Mouse (Mus musculus) kidney, embryonic 16.5 days (tissue): ENCODE results near the gene Nos1ap. TPM values are rescaled to one million over a fixed set of nuclear protein-coding genes. Genes with fewer than 3 reads are reported as not detected.

ENCODE experiments used
- ATAC-seq: fragments of 200-750 bp; cut with Nextera tagmentation; 2 replicates; pipeline ENCODE4 v1.8.0; 2017; ENCODE audit warnings: moderate TSS enrichment; ENCODE audit not compliant: low FRiP score, low TSS enrichment
- H3K27ac ChIP-seq: fragments of 300-500 bp; sonication (generic); 2 replicates; pipeline ENCODE4 v1.5.1; 2014; ENCODE audit warnings: low read length
- H3K27me3 ChIP-seq: fragments of 300-500 bp; sonication (generic); 2 replicates; pipeline ENCODE4 v1.6.1; 2014; ENCODE audit warnings: low read length, control low read depth, mixed read lengths; ENCODE audit not compliant: insufficient read depth
- H3K36me3 ChIP-seq: fragments of 300-500 bp; sonication (generic); 2 replicates; pipeline ENCODE4 v1.6.1; 2014; ENCODE audit warnings: low read length, control low read depth, mixed read lengths; ENCODE audit not compliant: insufficient read depth
- H3K4me1 ChIP-seq: fragments of 300-500 bp; sonication (generic); 2 replicates; pipeline ENCODE4 v1.6.1; 2014; ENCODE audit warnings: low read length, control low read depth, mixed read lengths; ENCODE audit not compliant: insufficient read depth
- H3K4me2 ChIP-seq: fragments of 300-500 bp; sonication (generic); replicated peaks from 2 replicates; pipeline ENCODE4 v1.6.1; 2014; ENCODE audit warnings: low read depth, low read length
- H3K4me3 ChIP-seq: fragments of 300-500 bp; sonication (generic); 2 replicates; pipeline ENCODE4 v1.5.1; 2014; ENCODE audit warnings: mild to moderate bottlenecking, low read length
- H3K9ac ChIP-seq: fragments of 300-500 bp; sonication (generic); replicated peaks from 2 replicates; pipeline ENCODE4 v1.6.1; 2014; ENCODE audit warnings: low read length
- H3K9me3 ChIP-seq: fragments of 300-500 bp; sonication (generic); 2 replicates; pipeline ENCODE4 v1.6.1; 2016; ENCODE audit warnings: low read length, control low read depth
- WGBS: fragments of 180-500 bp; shearing (Covaris S2); extraction: QIAGEN DNeasy Blood & Tissue Kit; methylation state at CpG from one replicate; pipeline ENCODE4 v1.1.7; 2014; 5-methylcytosine and 5-hydroxymethylcytosine counted together
- polyA plus RNA-seq: library from polyadenylated mRNA; unstranded; fragments of >200 nt; fragmentation: Nextera tagmentation; extraction: Ambion mirVana; gene quantifications from 2 replicates; pipeline ENCODE4 v1.2.1, GENCODE M21; 2015

Gene Nos1ap
- polyA plus RNA-seq, 1 experiment from 2014 or later = 18.0 TPM

DNA sequence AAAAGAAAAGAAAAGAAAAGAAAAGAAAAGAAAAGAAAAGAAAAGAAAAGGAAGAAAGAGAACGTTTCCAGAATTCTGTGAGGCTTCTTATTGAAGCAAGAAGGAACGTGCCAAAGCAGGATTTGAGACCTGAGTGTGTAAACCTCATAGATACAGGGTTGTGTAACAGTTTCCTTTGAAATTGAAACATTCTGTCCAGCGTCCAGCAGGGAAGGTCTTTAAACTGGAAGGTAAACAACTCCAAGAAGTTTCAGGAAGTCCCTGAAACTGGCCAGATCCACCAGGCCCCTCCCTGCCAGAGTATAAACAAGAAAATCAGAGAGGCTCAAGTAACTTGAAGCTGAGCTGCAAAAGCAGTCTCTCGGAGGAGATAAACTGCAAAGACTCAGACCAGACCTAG, 870 bp upstream of the Nos1ap start:
- Histone ChIP-seq H3K4me2 (no peak overlapping the region), H3K4me1 (peaks cover 22% of the 10 kb centered on the region), H3K9ac (no peak overlapping the region), H3K36me3 (peaks cover 3% of the 10 kb centered on the region), H3K4me3 (no peak overlapping the region), H3K27ac (no peak overlapping the region), H3K9me3 (peaks cover 4% of the 10 kb centered on the region), H3K27me3 (no peaks in the 10 kb centered on the region)
- 66% methylated on average over 4 of the region's 4 CpGs for WGBS
- ATAC-seq = no peak

GRCm38 (mm10) chr1:170590041-170590360, 340 bp upstream of the Nos1ap start:
- 0 out of 2 replicates have a peak overlapping the region, but pooled peaks have one; percentile 23 for H3K27ac ChIP-seq
- H3K9me3 ChIP-seq = peaks cover 8% of the 10 kb centered on the region
- H3K4me3 ChIP-seq = peak overlapping the region; percentile 84
- no peak for ATAC-seq
- WGBS = 3% methylated on average over 11 of the region's 11 CpGs
- H3K9ac ChIP-seq = peak overlapping the region; percentile 89
- peaks cover 22% of the 10 kb centered on the region for H3K4me1 ChIP-seq
- no peaks in the 10 kb centered on the region for H3K27me3 ChIP-seq
- peak overlapping the region; percentile 98 for H3K4me2 ChIP-seq
- H3K36me3 ChIP-seq = peaks cover 6% of the 10 kb centered on the region

DNA sequence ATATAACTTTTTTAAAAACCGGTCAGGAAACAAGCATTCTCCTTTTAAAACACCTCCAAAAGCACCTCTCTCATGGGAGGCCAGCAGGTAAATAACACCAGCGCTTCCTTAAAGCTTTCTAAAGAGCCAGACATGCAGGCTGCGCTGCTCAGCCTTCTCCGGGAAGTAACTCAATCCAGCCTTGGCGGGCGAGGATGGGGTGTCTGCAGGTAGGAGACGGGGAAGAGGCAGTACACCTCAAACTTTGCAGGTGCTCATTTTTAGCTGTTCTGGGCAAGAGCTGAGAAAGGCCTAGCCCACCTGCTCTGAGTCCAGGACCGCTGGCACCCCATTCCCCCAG, 812 bp downstream of the Nos1ap start:
- Histone ChIP-seq H3K4me2 (peak overlapping the region; percentile 98), H3K36me3 (peaks cover 6% of the 10 kb centered on the region), H3K4me3 (peak overlapping the region; percentile 84), H3K9me3 (peaks cover 11% of the 10 kb centered on the region), H3K27ac (peak overlapping the region; percentile 28; the same call in 1 of the 2 replicates), H3K4me1 (peaks cover 22% of the 10 kb centered on the region), H3K9ac (peak overlapping the region; percentile 89), H3K27me3 (no peaks in the 10 kb centered on the region)
- 5% methylated on average over 8 of the region's 8 CpGs for WGBS
- peak; percentile 29; the same call in 1 of the 2 replicates for ATAC-seq

GRCm38 (mm10) chr1:170588353-170588752, 1.3 kb downstream of the Nos1ap start:
- 29% methylated on average over 6 of the region's 6 CpGs for WGBS
- peak; percentile 23; the same call in 1 of the 2 replicates for ATAC-seq
- no peak overlapping the region for H3K27ac ChIP-seq

GRCm38 (mm10) chr1:170586715-170587114, 2.9 kb downstream of the Nos1ap start:
- WGBS = 77% methylated on average over 6 of the region's 6 CpGs
- Histone ChIP-seq H3K4me1 (peaks cover 22% of the 10 kb centered on the region), H3K9me3 (peaks cover 11% of the 10 kb centered on the region), H3K36me3 (peaks cover 6% of the 10 kb centered on the region), H3K4me2 (no peak overlapping the region), H3K27ac (no peak overlapping the region), H3K4me3 (no peak overlapping the region), H3K27me3 (no peaks in the 10 kb centered on the region), H3K9ac (no peak overlapping the region)
- no peak for ATAC-seq

More at GRCm38 (mm10) chr1:170588353-170588752, 1.3 kb downstream of the Nos1ap start:
- Histone ChIP-seq H3K4me1 (peaks cover 22% of the 10 kb centered on the region), H3K9me3 (peaks cover 11% of the 10 kb centered on the region), H3K36me3 (peaks cover 6% of the 10 kb centered on the region), H3K9ac (0 out of 2 replicates have a peak overlapping the region, but pooled peaks have one; percentile 14), H3K27me3 (no peaks in the 10 kb centered on the region), H3K4me2 (peak overlapping the region; percentile 98), H3K4me3 (peak overlapping the region; percentile 84)

GRCm38 (mm10) chr1:170583925-170584324, 5.7 kb downstream of the Nos1ap start:
- Histone ChIP-seq H3K4me1 (peaks cover 32% of the 10 kb centered on the region), H3K4me3 (no peak overlapping the region), H3K4me2 (no peak overlapping the region), H3K9ac (no peak overlapping the region), H3K36me3 (peaks cover 6% of the 10 kb centered on the region), H3K27ac (no peak overlapping the region), H3K9me3 (peaks cover 11% of the 10 kb centered on the region), H3K27me3 (no peaks in the 10 kb centered on the region)
- no peak for ATAC-seq
- 86% methylated on average over 2 of the region's 2 CpGs for WGBS

DNA sequence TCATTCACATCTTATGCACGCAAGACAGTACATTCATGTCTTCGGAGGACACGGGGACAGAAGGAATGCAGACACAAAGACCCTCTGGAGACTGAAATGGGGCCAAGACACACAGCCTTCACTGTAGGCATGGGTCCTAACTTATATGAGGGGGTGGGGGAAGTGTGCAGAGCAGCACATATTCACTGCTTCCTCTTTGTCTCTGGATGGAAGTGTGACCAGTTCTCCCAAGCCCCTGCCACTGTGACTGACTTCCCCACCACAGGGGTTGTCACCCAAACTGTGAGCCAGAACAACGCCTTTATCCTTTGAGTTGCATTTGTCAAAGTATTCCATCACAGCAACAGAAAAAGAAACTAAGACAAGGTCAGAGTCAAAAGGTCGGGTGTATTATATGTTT, 7.3 kb downstream of the Nos1ap start:
- no peak overlapping the region for H3K4me3 ChIP-seq
- no peak overlapping the region for H3K27ac ChIP-seq
- no peak overlapping the region for H3K9ac ChIP-seq
- peaks cover 17% of the 10 kb centered on the region for H3K4me1 ChIP-seq
- 82% methylated on average over 5 of the region's 5 CpGs for WGBS
- no peak for ATAC-seq
- peaks cover 6% of the 10 kb centered on the region for H3K36me3 ChIP-seq
- no peaks in the 10 kb centered on the region for H3K27me3 ChIP-seq
- peaks cover 11% of the 10 kb centered on the region for H3K9me3 ChIP-seq
- H3K4me2 ChIP-seq = no peak overlapping the region

DNA sequence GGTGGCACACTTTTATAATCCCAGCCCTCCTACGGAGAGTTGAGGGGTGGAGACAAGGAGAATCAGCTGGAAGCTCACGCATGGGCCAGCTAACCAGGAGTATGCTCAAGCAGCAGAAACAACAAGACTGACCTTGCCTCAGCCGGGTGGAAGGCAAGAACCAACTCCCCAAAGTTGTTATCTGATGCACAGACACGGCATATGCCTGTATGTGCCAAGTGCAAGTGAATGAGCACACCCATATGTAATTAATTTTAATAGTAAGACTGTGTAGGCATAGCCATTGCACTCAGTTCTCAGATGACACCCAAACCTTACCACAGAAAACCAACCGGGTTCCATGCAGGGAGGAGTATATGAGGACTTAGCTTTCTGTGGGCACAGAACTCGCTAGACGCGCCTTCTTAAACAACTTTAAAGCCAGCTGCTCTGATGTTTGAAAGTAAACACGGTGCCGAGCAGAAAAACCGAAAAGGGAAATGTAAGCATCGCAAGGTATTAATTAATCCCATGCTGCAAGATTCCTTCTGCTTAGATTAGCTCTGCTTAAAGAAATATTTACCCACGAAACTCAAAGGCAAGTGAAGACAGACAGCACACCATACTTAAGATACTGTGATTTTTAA, 9.1 kb downstream of the Nos1ap start:
- no peaks in the 10 kb centered on the region for H3K27me3 ChIP-seq
- peaks cover 4% of the 10 kb centered on the region for H3K36me3 ChIP-seq
- 43% methylated on average over 13 of the region's 13 CpGs for WGBS
- H3K4me3 ChIP-seq = no peak overlapping the region
- no peak for ATAC-seq
- peaks cover 8% of the 10 kb centered on the region for H3K9me3 ChIP-seq
- H3K27ac ChIP-seq = no peak overlapping the region
- peaks cover 15% of the 10 kb centered on the region for H3K4me1 ChIP-seq
- H3K4me2 ChIP-seq = peak overlapping the region; percentile 3; the same call in 1 of the 2 replicates
- H3K9ac ChIP-seq = no peak overlapping the region

GRCm38 (mm10) chr1:170579476-170579875, 10.2 kb downstream of the Nos1ap start:
- Histone ChIP-seq H3K27ac (no peak overlapping the region), H3K27me3 (no peaks in the 10 kb centered on the region), H3K4me1 (peaks cover 17% of the 10 kb centered on the region), H3K9me3 (peaks cover 3% of the 10 kb centered on the region; the same call in 1 of the 2 replicates), H3K36me3 (no peaks in the 10 kb centered on the region), H3K4me2 (no peak overlapping the region), H3K4me3 (no peak overlapping the region), H3K9ac (no peak overlapping the region)
- WGBS = 88% methylated on average over 5 of the region's 5 CpGs
- no peak for ATAC-seq

GRCm38 (mm10) chr1:170579063-170579462, 10.6 kb downstream of the Nos1ap start:
- Histone ChIP-seq H3K27ac (no peak overlapping the region), H3K36me3 (no peaks in the 10 kb centered on the region), H3K4me1 (peaks cover 17% of the 10 kb centered on the region), H3K9me3 (peaks cover 2% of the 10 kb centered on the region; the same call in 1 of the 2 replicates), H3K27me3 (no peaks in the 10 kb centered on the region), H3K9ac (no peak overlapping the region), H3K4me2 (no peak overlapping the region), H3K4me3 (no peak overlapping the region)
- ATAC-seq = no peak
- 93% methylated on average over 4 of the region's 4 CpGs for WGBS
